Mouse (Mus musculus) MEL (cell line): ENCODE measurements at regions not wholly inside any gene's neighbourhood (a gene's known extent, or its start where the extent isn't known, plus 50 kb on each side); places are given as distances from the start of the nearest gene placed in this dataset.

ENCODE experiments used
- DNase-seq: peaks from one replicate; pipeline ENCODE4 v3.0.0; 2011; ENCODE audit warnings: low read depth, low spot score
- H3K27ac ChIP-seq: 2 replicates; pipeline ENCODE4 v1.5.1; 2012; ENCODE audit warnings: low read depth, mild to moderate bottlenecking, control low read depth, low read length, moderate library complexity; ENCODE audit not compliant: control insufficient read depth
- H3K27me3 ChIP-seq, 2 experiments: fragments of 150-350 bp in 1 of 2; sonication (generic) in 1 of 2; 2 replicates each; pipeline ENCODE4 v1.6.1; 2012; ENCODE audit warnings: low read length in 2 of 2, mild to moderate bottlenecking in 2 of 2, improper control_type of control experiment in 1 of 2, moderate library complexity in 1 of 2; ENCODE audit not compliant: insufficient read depth in 2 of 2, control insufficient read depth in 1 of 2
- H3K36me3 ChIP-seq, 2 experiments: 2 replicates each; pipeline ENCODE4 v1.6.1; 2012 to 2014; ENCODE audit warnings: low read length in 2 of 2, improper control_type of control experiment in 1 of 2, inconsistent platforms in 1 of 2, mild to moderate bottlenecking in 1 of 2; ENCODE audit not compliant: insufficient read depth in 2 of 2, control insufficient read depth in 1 of 2
- H3K4me1 ChIP-seq, 2 experiments: fragments of 150-350 bp in 1 of 2; sonication (generic) in 1 of 2; 2 replicates each; pipeline ENCODE4 v1.6.1; 2012; ENCODE audit warnings: low read length in 2 of 2, improper control_type of control experiment in 1 of 2, mild to moderate bottlenecking in 1 of 2; ENCODE audit not compliant: insufficient read depth in 2 of 2, control insufficient read depth in 1 of 2
- H3K4me3 ChIP-seq, 2 experiments: fragments of 150-350 bp in 1 of 2; sonication (generic) in 1 of 2; 2 replicates each; pipeline ENCODE4 v1.5.1; 2012; ENCODE audit warnings: low read depth in 2 of 2, low read length in 2 of 2, mild to moderate bottlenecking in 2 of 2, moderate library complexity in 2 of 2, control low read depth in 1 of 2, improper control_type of control experiment in 1 of 2; ENCODE audit not compliant: control insufficient read depth in 1 of 2, insufficient read depth in 1 of 2
- H3K79me2 ChIP-seq: 2 replicates; pipeline ENCODE4 v1.6.1; 2012; ENCODE audit warnings: mild to moderate bottlenecking, low read length, moderate library complexity; ENCODE audit not compliant: control insufficient read depth, poor library complexity, insufficient read depth
- H3K9ac ChIP-seq: 2 replicates; pipeline ENCODE4 v1.6.1; 2012; ENCODE audit warnings: low read depth, mild to moderate bottlenecking, control low read depth, low read length, moderate library complexity; ENCODE audit not compliant: control insufficient read depth, poor library complexity, severe bottlenecking
- H3K9me3 ChIP-seq: fragments of 150-350 bp; sonication (generic); replicated peaks from 2 replicates; pipeline ENCODE4 v1.6.1; 2012; ENCODE audit warnings: mild to moderate bottlenecking, low read length, improper control_type of control experiment, moderate library complexity; ENCODE audit not compliant: insufficient read depth
- CHD1 ChIP-seq: IDR thresholded peaks from 2 replicates; pipeline ENCODE4 v1.6.1; 2012; ENCODE audit warnings: low read depth, mild to moderate bottlenecking, inconsistent platforms, low read length, improper control_type of control experiment
- CTCF ChIP-seq, 3 experiments: IDR thresholded peaks in 2 of 3; conservative IDR thresholded peaks in 1 of 3; 2 replicates each; pipeline ENCODE4 v1.5.1; 2011 to 2012; ENCODE audit warnings: low read length in 3 of 3, low read depth in 2 of 3, mild to moderate bottlenecking in 2 of 3, improper control_type of control experiment in 1 of 3, inconsistent platforms in 1 of 3, mixed read lengths in 1 of 3, moderate library complexity in 1 of 3; ENCODE audit not compliant: control insufficient read depth in 1 of 3, insufficient read depth in 1 of 3, poor library complexity in 1 of 3, severe bottlenecking in 1 of 3
- GATA1 ChIP-seq: IDR thresholded peaks from 2 replicates; pipeline ENCODE4 v1.6.1; 2011; ENCODE audit warnings: low read depth, low read length, improper control_type of control experiment
- HCFC1 ChIP-seq: IDR thresholded peaks from 2 replicates; pipeline ENCODE4 v1.6.1; 2012; ENCODE audit warnings: low read depth, mild to moderate bottlenecking, inconsistent platforms, low read length, improper control_type of control experiment, moderate library complexity
- JUND ChIP-seq: IDR thresholded peaks from 2 replicates; pipeline ENCODE4 v1.6.1; 2011; ENCODE audit warnings: low read depth, mild to moderate bottlenecking, improper control_type of control experiment, low read length
- KAT2A ChIP-seq: conservative IDR thresholded peaks from 2 replicates; pipeline ENCODE4 v1.6.1; 2012; ENCODE audit warnings: low read depth, low read length, improper control_type of control experiment, inconsistent platforms
- MAFK ChIP-seq: IDR thresholded peaks from 2 replicates; pipeline ENCODE4 v1.6.1; 2011; ENCODE audit warnings: low read depth, mild to moderate bottlenecking, low read length, improper control_type of control experiment, borderline replicate concordance
- MAZ ChIP-seq: IDR thresholded peaks from 2 replicates; pipeline ENCODE4 v1.6.1; 2012; ENCODE audit warnings: low read depth, mild to moderate bottlenecking, inconsistent platforms, low read length, improper control_type of control experiment
- MEF2A ChIP-seq: IDR thresholded peaks from 2 replicates; pipeline ENCODE4 v1.6.1; 2014; ENCODE audit warnings: low read depth, mild to moderate bottlenecking, inconsistent platforms, low read length, improper control_type of control experiment; ENCODE audit not compliant: poor library complexity, insufficient replicate concordance, severe bottlenecking; ENCODE audit errors: extremely low read depth
- MYB ChIP-seq: IDR thresholded peaks from 2 replicates; pipeline ENCODE4 v1.6.1; 2011; ENCODE audit warnings: mild to moderate bottlenecking, low read depth, low read length, improper control_type of control experiment
- NRF1 ChIP-seq: IDR thresholded peaks from 2 replicates; pipeline ENCODE4 v1.6.1; 2014; ENCODE audit warnings: low read depth, mild to moderate bottlenecking, inconsistent platforms, low read length, improper control_type of control experiment, moderate library complexity; ENCODE audit not compliant: poor library complexity, insufficient read depth, severe bottlenecking
- POLR2AphosphoS2 ChIP-seq: IDR thresholded peaks from 2 replicates; pipeline ENCODE4 v1.6.1; 2011; ENCODE audit warnings: low read length, improper control_type of control experiment
- POLR2AphosphoS5 ChIP-seq: IDR thresholded peaks from 2 replicates; pipeline ENCODE4 v1.6.1; 2012; ENCODE audit warnings: low read depth, borderline replicate concordance, mild to moderate bottlenecking, inconsistent platforms, low read length, moderate library complexity, mixed read lengths
- RAD21 ChIP-seq: IDR thresholded peaks from 2 replicates; pipeline ENCODE4 v1.6.1; 2011; ENCODE audit warnings: mild to moderate bottlenecking, low read depth, low read length, improper control_type of control experiment
- SIN3A ChIP-seq: IDR thresholded peaks from 2 replicates; pipeline ENCODE4 v1.6.1; 2012; ENCODE audit warnings: low read length, improper control_type of control experiment, inconsistent platforms
- SMC3 ChIP-seq: IDR thresholded peaks from 2 replicates; pipeline ENCODE4 v1.6.1; 2011; ENCODE audit warnings: low read depth, low read length, improper control_type of control experiment
- TAL1 ChIP-seq: IDR thresholded peaks from 2 replicates; pipeline ENCODE4 v1.6.1; 2012; ENCODE audit warnings: mild to moderate bottlenecking, inconsistent platforms, low read length, moderate library complexity, mixed read lengths
- TBP ChIP-seq: IDR thresholded peaks from 2 replicates; pipeline ENCODE4 v1.8.0; 2011; ENCODE audit warnings: low read depth, low read length, improper control_type of control experiment
- TCF12 ChIP-seq: IDR thresholded peaks from 2 replicates; pipeline ENCODE4 v1.6.1; 2014; ENCODE audit warnings: low read depth, mild to moderate bottlenecking, inconsistent platforms, low read length, improper control_type of control experiment, moderate library complexity
- USF2 ChIP-seq, 2 experiments: IDR thresholded peaks; 2 replicates each; pipeline ENCODE4 v1.6.1; 2011 to 2012; ENCODE audit warnings: improper control_type of control experiment in 2 of 2, low read length in 2 of 2, borderline replicate concordance in 1 of 2, inconsistent platforms in 1 of 2, low read depth in 1 of 2, mild to moderate bottlenecking in 1 of 2; ENCODE audit not compliant: insufficient read depth in 1 of 2
- ZC3H11A ChIP-seq: IDR thresholded peaks from 2 replicates; pipeline ENCODE4 v1.6.1; 2012; ENCODE audit warnings: low read depth, mild to moderate bottlenecking, inconsistent platforms, low read length, improper control_type of control experiment
- ZKSCAN1 ChIP-seq: IDR thresholded peaks from 2 replicates; pipeline ENCODE4 v1.6.1; 2012; ENCODE audit warnings: low read depth, mild to moderate bottlenecking, inconsistent platforms, low read length, improper control_type of control experiment, moderate library complexity
- ZNF384 ChIP-seq: IDR thresholded peaks from 2 replicates; pipeline ENCODE4 v1.6.1; 2012; ENCODE audit warnings: low read depth, mild to moderate bottlenecking, inconsistent platforms, low read length, improper control_type of control experiment

DNA sequence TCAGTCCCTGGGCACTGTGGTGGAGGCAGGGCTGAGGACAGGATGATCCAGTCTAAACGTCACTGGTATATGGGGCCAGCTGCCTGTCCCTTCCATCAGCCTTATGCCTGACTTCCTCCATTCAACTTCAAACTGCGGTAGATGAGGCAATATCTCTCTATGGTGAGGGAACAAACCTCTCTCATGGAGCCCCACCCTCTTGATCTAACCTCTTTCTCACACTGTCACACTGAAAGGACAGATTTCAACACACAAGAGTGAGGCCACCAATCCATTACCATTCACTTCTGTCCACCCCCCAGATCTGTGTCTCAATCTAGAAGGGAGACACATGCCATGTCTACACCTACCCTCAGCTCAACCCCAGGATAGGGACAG is 92.5 kb upstream of the Smad3 start:
- no peak for DNase-seq
- Histone ChIP-seq H3K9ac (no peak overlapping the region), H3K27me3 (no peaks in the 10 kb centered on the region), H3K36me3 (no peaks in the 10 kb centered on the region), H3K27ac (no peak overlapping the region), H3K4me3 (no peak overlapping the region), H3K79me2 (no peaks in the 10 kb centered on the region), H3K9me3 (no peaks in the 10 kb centered on the region), H3K4me1 (no peaks in the 10 kb centered on the region)
- TF ChIP-seq TBP: no peak
- TF ChIP-seq MYB: no peak
- no peak for TF ChIP-seq POLR2AphosphoS5
- no peak for TF ChIP-seq HCFC1
- no peak for TF ChIP-seq MAFK
- TF ChIP-seq MAZ: no peak
- TF ChIP-seq TCF12: no peak
- TF ChIP-seq JUND: no peak
- no peak for TF ChIP-seq TAL1
- no peak for TF ChIP-seq ZKSCAN1
- no peak for TF ChIP-seq KAT2A
- no peak for TF ChIP-seq RAD21
- TF ChIP-seq POLR2AphosphoS2: no peak
- TF ChIP-seq SMC3: no peak

DNA sequence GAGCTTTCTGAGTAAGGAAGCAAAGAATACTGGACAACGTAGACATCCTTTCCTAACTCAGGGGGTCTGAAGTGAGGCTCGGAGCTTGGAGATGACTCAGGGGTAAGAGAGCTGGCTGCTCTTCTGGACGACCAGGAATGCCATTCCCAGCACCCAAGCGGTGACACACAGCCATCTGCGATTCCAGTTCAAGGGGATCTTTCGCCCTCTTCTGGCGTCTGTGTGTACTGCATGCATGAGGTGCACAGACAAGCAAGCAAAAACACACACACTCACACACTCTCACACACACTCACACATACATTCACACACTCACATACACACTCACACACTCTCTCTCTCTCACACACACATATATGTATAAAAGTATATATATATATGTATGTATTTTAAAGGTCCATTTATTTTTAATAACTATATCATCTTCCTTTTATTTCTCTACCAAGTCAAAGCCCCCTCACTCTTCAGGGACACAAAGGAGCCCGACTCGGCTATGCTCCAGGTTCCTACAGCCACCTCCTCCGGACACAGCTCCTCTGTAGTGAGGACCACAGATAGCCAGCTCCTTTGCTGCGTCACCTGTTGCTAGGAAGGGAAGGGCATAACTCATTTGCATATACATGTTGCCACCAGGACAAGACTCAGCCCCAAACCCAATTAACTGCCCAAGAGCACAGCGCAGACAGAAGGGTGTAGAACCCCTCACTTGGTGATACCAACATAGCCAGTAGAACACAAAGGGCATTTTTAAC is 91.9 kb upstream of the Smad3 start:
- no peaks in the 10 kb centered on the region for H3K36me3 ChIP-seq
- H3K4me3 ChIP-seq: no peak overlapping the region
- H3K4me1 ChIP-seq: no peaks in the 10 kb centered on the region
- DNase-seq: peak; percentile 50
- no peaks in the 10 kb centered on the region for H3K27me3 ChIP-seq
- no peaks in the 10 kb centered on the region for H3K9me3 ChIP-seq
- TF ChIP-seq CTCF (IDR thresholded peaks at IDR 0.05 in 2 of 3, conservative IDR thresholded peaks at IDR 0.05 in 1 of 3; ENCODE audit: control insufficient read depth in 1 of 3, insufficient read depth in 1 of 3, low read depth in 2 of 3, low read length in 3 of 3, poor library complexity in 1 of 3, severe bottlenecking in 1 of 3): peak; percentile 60 to 69 (median 66)
- peak; percentile 54 for TF ChIP-seq SMC3
- no peak for TF ChIP-seq NRF1
- TF ChIP-seq USF2 (IDR thresholded peaks at IDR 0.05; ENCODE audit: borderline replicate concordance in 1 of 2, insufficient read depth in 1 of 2, low read depth in 1 of 2, low read length in 2 of 2): no peak
- no peak for TF ChIP-seq MEF2A
- TF ChIP-seq KAT2A: no peak
- TF ChIP-seq CHD1: no peak
- no peak for TF ChIP-seq ZNF384
- no peak for TF ChIP-seq JUND
- TF ChIP-seq ZC3H11A: no peak
- TF ChIP-seq RAD21: peak; percentile 57
- TF ChIP-seq SIN3A: no peak
- TF ChIP-seq GATA1: no peak
- H3K79me2 ChIP-seq: no peaks in the 10 kb centered on the region
- no peak overlapping the region for H3K9ac ChIP-seq
- H3K27ac ChIP-seq: no peak overlapping the region
